Mouse (Mus musculus) stomach, postnatal 0 days (tissue): Measurements from ENCODE around the gene Tlcd2.

Source experiments
- CTCF ChIP-seq: IDR thresholded peaks from 2 replicates; pipeline ENCODE4 v1.5.1; 2016; ENCODE audit warnings: antibody characterized with exemption, low read depth, mild to moderate bottlenecking, moderate library complexity
- EP300 ChIP-seq: optimal IDR thresholded peaks from 2 replicates; pipeline ENCODE3; 2016; ENCODE audit warnings: antibody characterized with exemption

GRCm38 (mm10) chr11:75420037-75420436, 41.5 kb upstream of the Tlcd2 start:
- TF ChIP-seq CTCF (no peak), EP300 (no peak)
